Mouse (Mus musculus) mature B cell (primary cell): Measurements from ENCODE around the gene Cpa4.

ENCODE experiments used
- in situ Hi-C: fragments of 300-500 bp; cut with MboI; formaldehyde crosslinking; loops from 2 replicates; pipeline ENCODE4 v1.14.3; 2019

Gene Cpa4

DNA sequence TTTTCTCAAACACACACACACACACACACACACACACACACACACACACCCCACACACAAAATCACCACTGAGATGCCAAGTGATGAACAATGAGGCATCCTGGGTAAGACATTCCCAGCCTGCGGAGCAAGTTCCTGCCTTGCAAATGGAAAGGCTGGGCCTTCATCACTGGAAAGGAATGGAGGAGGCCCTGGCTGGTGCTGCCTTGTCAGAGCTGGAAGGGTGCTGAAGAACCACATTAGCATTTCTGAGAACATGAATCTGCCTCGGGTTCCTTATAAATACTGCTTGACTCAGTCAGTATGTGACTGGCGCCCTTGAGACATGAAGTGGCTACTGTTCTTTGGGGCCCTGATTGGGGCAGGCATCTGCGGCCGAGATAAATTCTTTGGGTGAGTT, at the start of gene Cpa4:
Gene Cpa4 (plus strand): TSS at position 301 of the 400 bp plus-strand sequence.
- in situ Hi-C loops = no loop called here

DNA sequence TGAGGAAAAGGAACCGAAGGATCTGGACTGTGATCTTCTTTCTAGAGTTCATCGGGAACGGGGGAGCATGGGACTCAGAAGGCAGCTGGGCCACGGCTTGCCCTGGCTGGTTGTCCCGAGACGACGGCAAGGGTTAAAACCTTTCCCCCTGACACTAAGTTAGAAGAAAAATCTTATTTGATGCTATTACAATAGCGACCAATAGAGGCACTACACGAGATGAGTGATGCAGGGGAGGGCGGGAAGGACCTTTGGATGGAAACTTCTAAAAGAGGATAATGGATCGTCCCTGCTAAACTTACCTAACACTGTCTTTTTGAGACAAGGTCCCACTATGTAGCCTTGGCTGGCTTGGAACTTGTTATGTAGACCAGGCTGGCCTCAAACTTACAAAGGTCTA, 47.8 kb upstream of the Cpa4 start:
- in situ Hi-C loops = no loop called here

- in situ Hi-C loops = no loop called here
Measured at GRCm38 (mm10) chr6:30525456-30526332, 42.5 kb upstream of the Cpa4 start.

DNA sequence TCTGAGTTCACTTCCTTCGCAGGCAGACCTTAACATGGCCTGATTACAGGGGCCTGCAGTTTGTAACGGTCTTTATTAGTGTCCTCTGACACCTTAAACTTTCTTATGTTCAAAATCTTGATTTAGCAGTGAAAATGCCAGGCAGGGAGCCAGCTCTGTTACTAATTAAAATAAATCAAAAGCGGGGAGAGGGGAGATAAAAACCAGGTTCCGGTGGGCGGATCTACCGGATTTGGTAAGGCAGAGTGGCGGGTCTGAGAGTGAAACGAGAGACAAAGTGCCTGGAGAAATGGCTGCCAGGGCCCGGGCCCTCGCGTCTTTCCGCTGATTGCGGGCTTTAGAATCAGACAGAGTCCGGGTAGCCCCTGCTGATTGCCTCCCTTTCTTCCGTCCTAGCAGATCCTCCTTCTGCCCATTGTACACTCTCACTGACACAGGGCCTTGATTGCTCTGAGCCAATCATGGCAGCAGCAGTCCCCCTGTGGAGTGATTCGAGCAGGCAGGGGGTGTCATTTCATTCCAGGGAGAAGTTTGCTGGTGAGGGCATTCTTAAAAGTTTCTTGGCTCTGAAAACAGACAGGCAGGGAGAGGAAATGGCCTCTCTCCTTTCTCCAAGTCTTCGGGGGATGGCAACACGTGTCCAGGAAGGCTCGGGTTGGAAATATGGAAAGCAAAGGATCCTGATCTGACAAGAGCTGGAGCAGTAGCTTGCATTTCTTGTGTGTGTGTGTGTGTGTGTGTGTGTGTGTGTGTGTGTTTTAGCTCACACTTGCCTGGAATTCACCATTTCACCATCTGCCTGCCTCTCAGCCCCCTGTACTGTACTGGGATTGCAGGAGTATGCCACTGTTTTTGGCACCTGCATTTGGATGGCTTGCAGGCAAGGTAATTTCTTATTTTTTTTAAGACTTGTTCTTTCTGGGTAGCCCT, 41.3 kb upstream of the Cpa4 start:
- in situ Hi-C loops = no loop called here

DNA sequence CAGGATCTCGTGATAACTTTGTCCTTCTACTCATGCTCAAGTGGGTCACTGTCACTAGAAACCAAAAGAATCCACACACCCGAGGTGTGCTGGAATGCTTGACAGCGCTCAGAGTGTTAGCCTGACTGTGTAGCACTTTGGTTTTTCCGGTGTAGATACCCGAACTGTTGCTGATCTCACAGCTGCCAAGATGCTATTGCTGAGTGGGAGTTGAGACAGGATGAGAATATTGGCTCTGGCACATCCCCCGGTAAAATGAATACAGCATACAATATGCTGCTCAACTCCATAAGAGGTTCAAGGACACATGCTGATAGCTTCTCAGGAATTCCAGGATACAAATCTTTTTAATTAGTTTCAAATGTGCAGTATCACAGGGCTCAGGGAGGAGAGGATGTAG, 39.4 kb upstream of the Cpa4 start:
- in situ Hi-C loops = no loop called here

DNA sequence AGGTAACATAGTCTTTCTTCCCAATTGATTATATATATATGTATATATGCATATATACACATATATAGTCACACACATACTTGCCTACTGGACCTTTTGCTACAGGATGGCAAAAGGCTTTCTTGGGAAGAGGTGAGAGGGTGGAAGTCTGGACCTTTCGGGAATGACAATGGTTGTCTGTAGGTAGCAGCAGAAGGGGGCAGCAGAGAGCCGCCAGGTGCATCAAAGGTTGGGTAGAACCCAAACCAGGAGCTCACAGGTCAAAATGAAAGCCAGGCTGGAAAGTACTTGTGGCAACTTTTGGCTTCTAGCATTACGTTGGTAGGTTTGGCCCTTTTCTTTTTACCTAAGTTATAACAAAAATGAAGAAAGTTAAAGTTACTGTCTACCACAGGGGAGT, 32.8 kb upstream of the Cpa4 start:
- in situ Hi-C loops = no loop called here

- in situ Hi-C loops = no loop called here
Measured at GRCm38 (mm10) chr6:30538240-30538639, 29.9 kb upstream of the Cpa4 start.

DNA sequence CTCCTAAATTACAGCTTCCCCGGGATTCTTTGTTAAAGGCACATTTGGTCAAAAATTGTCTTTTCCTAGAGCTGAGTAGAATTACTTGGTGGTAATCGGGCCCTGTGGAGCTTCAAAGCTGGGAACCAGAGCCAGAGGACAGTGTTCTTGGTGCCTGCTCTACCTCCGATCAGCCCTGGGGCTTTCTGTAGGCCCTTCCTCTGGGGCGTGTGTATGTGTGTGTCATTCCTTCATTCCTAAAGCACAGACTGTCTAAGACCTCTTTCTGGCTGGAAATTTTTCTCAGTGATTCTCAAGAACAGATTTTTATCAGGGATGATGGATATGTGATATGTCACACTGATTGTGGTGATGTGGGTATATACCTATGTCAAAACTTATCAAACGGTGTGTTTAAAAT, 29.4 kb upstream of the Cpa4 start:
- in situ Hi-C loops = no loop called here

GRCm38 (mm10) chr6:30541009-30541799, 27.0 kb upstream of the Cpa4 start, which contains the start of gene Cpa2:
Cpa2 (plus strand) TSS chr6:30541582.
- in situ Hi-C loops = no loop called here

DNA sequence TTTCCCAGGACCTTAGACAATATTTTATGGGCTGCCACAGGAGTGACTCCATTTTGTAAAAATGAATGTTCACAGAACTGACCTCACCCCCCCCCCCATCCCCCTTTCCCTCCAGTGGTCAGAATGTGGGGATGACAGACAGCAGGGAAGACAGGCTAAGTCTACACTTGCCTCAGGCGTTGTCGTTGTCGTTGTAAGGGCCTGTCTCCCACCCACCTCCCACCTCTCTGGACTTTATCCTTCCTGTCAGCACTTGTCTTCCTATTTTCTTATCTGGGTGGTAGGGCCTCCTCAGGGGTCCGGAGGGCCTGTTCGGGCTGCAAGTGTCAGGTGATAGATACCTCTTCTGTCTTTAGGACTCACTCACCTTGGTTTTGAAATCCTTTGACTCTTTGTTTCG, 25.9 kb upstream of the Cpa4 start:
- in situ Hi-C loops = no loop called here

- in situ Hi-C loops = no loop called here
Measured at GRCm38 (mm10) chr6:30543077-30543476, 25.1 kb upstream of the Cpa4 start.

DNA sequence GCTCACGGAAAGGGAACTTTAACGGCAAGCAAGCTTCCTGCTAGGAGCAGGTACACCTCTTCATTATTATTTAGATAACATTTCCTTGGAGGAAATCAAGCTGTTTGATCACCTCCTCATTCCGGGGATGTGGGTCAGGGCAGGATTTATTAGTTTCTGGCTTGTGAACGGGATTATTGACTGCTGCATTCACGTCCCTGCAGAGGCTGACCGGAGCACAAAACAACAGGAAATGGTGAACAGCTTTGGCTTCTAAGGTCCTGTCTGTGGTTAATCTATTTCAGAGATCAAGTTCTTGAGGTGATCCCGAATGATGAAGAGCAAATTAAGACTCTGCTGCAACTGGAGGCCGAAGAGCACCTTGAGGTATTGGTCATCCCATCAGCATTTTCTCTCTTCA, 24.3 kb upstream of the Cpa4 start:
- in situ Hi-C loops = no loop called here

- in situ Hi-C loops = no loop called here
Measured at GRCm38 (mm10) chr6:30545689-30546088, 22.5 kb upstream of the Cpa4 start.

- in situ Hi-C loops = no loop called here
Measured at GRCm38 (mm10) chr6:30546571-30547273, 21.4 kb upstream of the Cpa4 start.

DNA sequence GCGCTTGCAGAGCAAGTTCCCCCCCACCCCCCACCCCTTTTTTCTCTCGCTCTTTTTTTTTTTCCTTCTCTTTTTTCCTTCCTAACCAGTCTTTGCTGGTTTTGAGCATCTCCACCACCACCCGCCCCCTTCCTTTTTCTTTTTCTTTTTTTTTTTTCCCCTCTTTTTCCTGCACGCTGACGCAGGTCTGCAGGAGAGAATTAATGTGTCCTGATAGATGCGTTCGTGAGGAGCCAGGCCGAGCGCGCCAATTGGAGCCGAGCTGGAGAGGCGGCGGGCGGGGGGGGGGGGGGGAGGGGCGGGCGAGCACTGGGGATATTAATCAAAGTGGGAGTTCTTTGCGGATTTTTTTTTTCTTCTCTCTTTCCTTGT, 20.9 kb upstream of the Cpa4 start:
- in situ Hi-C loops = no loop called here

DNA sequence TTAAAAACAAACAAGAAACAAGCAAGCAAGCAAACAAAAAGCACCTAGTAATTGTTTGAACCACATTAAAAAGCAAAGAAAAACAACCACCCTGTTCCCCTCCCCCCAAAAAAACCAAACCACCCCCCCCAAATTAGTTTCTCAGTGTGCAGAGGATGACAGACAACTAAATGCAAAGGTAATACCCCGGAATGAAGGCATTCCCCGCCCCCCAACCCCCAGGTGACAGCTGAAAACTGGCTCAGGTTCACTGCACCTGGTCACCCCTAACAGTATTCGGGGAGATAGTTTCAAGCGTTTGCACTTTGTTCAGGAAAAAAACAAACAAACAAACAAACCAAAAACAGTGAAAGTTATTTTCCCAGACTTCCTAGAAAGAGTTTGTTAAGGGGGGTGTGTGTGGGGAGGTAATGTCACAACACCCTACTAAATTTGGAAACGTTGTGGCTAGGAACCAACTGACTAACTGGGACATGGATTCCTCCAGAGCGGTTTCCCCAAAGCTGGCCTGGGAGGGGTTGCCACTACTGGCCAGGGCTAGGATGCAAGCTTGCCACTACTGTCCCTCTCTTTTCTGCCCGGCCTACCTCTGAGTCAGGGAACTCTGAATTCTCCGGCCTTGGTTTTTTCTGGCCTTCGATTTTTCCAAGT, 20.4 kb upstream of the Cpa4 start:
- in situ Hi-C loops = no loop called here

DNA sequence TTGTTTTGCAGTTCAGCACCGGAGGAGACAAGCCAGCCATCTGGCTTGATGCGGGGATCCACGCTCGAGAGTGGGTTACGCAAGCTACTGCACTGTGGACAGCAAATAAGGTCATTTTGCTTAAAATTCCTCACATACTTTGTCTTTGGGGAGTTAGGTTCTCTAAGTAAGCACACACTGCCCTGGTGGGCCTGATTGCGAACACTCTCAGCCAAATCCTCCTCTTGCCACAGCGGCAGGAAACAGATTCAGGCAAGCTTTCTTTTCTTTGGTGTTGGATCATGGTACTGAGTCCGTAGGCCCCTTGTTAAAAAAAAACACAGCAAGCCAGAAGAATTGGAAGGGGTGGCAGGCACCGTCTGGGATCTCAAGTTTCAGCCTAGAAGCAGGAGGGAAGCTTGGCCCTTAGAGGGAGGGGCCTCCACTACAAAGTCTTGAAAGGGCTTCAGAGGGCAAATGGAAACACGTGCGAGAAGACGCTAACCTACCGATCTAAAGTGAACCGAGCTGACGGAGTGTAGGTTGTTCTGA, 18.9 kb upstream of the Cpa4 start:
- in situ Hi-C loops = no loop called here

- in situ Hi-C loops = no loop called here
Measured at GRCm38 (mm10) chr6:30550496-30551192, 17.5 kb upstream of the Cpa4 start.

GRCm38 (mm10) chr6:30551193-30551515, 17.0 kb upstream of the Cpa4 start:
- in situ Hi-C loops = no loop called here
